Mouse (Mus musculus) mouse trophoblast stem cell (cell line): ENCODE results near the gene Chst8.

Experiments used
- in situ Hi-C, 2 experiments: fragments of 300-500 bp; cut with MseI, MboI; formaldehyde crosslinking; loops; 2 replicates in 1 of 2; 3 replicates in 1 of 2; pipeline ENCODE4 v1.15.1; 2025

Gene Chst8

GRCm38 (mm10) chr7:34812531-34813111, at the start of gene Chst8:
Chst8 (minus strand) TSS chr7:34812711.
- in situ Hi-C loops = no loop called here

GRCm38 (mm10) chr7:34858291-34858690, 45.8 kb upstream of the Chst8 start:
- in situ Hi-C loops = no loop called here

DNA sequence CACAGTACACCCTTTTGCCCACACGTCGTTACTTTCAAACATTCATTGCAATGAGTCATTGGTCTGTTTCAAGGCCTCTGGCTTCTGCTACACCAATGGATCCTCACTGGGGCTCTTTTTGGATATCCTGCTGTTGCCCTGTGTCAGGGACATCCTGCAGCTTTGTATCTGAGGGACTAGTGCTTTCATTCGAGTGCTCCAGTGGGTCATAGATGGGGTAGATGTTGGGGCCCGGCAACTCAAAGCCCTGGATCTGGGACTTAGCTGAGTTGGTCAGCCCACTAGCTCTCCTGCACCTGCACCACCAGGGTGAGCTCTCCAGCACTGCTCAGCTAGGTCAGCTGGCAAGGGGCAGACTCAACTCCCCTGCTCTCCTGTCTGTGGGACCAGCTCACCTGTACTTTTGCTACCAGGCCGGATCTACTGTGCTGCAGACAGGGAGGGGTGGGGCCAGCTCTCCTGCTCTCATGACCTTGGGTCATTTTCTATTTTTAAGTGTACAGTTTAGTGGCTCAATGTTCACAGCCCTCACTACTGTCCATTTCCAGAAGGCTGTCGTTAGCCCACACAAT, 42.4 kb upstream of the Chst8 start:
- in situ Hi-C loops = no loop called here

DNA sequence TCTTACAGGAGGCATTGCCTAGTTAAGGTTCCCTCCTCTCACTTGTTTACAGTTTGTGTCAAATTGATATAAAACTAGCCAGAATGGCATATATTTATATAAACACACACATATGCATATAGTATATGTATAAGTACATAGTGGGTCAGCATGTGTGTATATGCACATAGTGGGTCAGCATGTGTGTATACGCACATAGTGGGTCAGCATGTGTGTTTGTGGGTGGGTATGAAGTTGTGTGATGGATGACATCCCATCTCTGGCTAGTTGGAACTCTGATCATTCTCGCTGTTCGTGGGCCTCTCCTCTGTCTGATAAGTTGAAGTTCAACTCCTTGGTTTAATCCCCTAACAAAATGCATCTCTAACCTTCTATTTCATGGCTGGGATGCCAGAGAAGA, 40.9 kb upstream of the Chst8 start:
- in situ Hi-C loops = no loop called here

DNA sequence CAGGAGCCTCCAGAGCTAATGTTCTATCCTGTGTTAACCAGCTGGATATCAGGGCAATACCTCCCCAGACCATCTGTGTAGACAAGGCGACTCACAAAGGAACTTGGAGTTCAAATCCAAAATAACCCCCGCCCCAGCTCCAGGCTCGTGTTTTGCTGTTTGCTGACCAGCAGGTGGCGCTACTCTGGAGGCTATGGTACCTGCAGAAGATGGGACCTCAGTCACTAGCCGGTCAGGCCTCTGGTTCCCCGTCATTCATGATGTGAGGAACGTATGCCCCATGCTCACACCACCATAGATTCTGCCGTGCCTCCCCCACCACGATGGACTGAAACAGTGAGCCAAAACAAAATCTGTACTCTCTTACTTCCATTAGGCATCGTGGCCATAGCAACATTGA, 37.1 kb upstream of the Chst8 start:
- in situ Hi-C loops = no loop called here

DNA sequence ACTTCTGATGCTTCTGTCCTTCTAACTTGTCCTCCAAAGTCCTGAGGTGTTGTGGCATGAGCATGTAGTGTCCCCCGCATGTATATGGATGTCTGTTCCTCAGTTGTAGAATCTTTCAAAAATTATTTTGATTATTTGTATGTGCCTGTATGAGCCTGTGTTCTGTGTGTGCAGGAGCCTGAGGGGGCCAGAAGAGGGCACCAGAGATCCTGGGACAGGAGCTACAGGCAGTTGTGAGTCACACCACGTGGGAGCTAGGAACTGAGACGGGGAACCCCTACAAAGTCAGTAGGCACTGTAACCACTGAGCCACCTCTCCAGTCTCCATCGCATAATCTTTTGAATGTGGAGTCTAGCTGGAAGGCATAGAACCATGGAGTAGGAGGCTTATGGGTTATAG, 36.3 kb upstream of the Chst8 start:
- in situ Hi-C loops = no loop called here

GRCm38 (mm10) chr7:34847900-34848299, 35.4 kb upstream of the Chst8 start:
- in situ Hi-C loops = no loop called here

GRCm38 (mm10) chr7:34847410-34847809, 34.9 kb upstream of the Chst8 start:
- in situ Hi-C loops = no loop called here

DNA sequence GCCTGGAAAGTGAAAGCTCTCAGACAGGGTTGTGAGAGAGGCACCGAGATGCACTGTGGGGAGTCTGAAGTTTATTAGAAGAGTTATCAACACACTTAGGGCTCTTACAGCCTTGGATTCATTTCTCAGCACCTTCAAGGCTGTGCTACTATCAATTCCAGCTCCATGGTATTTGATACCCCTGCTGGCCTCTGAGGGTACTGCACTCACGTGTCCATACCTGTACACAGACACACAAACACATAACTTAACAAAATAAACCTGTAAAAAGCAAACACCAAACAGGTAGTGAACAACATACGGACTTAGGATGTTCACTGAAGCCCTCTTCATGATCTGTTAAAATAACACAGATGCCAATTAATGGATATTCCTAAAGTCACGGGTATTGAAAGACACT, 26.2 kb upstream of the Chst8 start:
- in situ Hi-C loops = loop anchor here in 1 of 2 experiments (10.0 kb wide), 1 partner anchor 166 kb away; no protein-coding TSS in a partner anchor

- in situ Hi-C loops = loop anchor here in 1 of 2 experiments (10.0 kb wide), 1 partner anchor 167 kb away; no protein-coding TSS in a partner anchor
Measured at GRCm38 (mm10) chr7:34838231-34838630, 25.7 kb upstream of the Chst8 start.

DNA sequence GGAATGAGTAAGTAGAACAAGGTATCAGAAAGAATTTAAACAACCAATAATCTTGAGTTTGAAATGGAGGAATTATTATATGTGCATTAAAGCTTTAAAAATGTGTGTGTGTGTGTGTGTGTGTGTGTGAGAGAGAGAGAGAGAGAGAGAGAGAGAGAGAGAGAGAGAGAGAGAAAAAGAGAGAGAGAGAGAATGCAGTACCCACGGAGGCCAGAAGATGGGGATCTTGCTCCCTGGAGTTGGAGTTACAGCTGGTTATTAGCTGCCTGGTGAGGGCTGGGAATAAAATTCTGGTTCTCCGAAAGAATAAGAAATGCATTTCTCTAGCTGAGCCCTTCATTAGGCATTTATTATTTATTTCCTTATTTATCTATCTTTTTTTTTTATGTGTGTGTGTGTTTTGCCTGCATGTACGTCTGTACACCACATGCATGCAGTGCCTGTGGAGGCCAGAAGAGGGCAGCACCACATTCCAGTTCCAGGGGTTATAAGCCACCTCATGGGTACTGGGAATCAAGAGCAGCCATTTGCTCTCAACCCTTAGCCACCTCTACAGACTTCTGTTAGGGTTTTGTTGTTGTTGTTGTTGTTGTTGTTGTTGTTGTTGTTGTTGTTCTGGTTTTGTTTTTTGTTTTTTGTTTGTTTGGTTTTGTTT, 13.9 kb upstream of the Chst8 start:
- in situ Hi-C loops = loop anchor here in 1 of 2 experiments (10.0 kb wide), 1 partner anchor 178 kb away; no protein-coding TSS in a partner anchor

GRCm38 (mm10) chr7:34821587-34821986, 9.1 kb upstream of the Chst8 start:
- in situ Hi-C loops = loop anchor here in 1 of 2 experiments (10.0 kb wide), 1 partner anchor 183 kb away; no protein-coding TSS in a partner anchor

DNA sequence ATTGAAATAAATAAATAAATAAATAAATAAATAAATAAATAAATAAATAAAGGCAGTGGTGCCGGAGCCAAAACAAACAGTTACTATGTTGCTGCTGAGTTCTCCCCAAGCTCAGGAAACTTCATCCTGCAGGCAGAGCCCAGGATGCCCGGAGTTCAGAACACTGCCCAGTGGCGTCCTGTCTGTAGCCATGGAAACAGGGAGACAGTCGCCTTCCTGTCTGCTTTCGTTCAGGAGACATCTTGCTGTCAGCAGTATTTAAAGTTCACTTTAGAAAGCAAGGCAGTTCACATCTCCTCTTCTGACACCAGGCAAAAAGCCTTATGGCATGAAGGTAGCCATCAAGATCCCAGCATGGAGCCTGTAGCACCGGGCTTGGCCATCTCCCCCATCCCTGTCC, 8.0 kb upstream of the Chst8 start:
- in situ Hi-C loops = loop anchor here in 1 of 2 experiments (10.0 kb wide), 1 partner anchor 184 kb away; no protein-coding TSS in a partner anchor

- in situ Hi-C loops = loop anchor here in 1 of 2 experiments (10.0 kb wide), 1 partner anchor 185 kb away; no protein-coding TSS in a partner anchor
Measured at GRCm38 (mm10) chr7:34819796-34820195, 7.3 kb upstream of the Chst8 start.

GRCm38 (mm10) chr7:34818660-34819059, 6.1 kb upstream of the Chst8 start:
- in situ Hi-C loops = no loop called here

- in situ Hi-C loops = no loop called here
Measured at GRCm38 (mm10) chr7:34816981-34817380, 4.5 kb upstream of the Chst8 start.

- in situ Hi-C loops = no loop called here
Measured at GRCm38 (mm10) chr7:34814801-34815200, 2.3 kb upstream of the Chst8 start.

DNA sequence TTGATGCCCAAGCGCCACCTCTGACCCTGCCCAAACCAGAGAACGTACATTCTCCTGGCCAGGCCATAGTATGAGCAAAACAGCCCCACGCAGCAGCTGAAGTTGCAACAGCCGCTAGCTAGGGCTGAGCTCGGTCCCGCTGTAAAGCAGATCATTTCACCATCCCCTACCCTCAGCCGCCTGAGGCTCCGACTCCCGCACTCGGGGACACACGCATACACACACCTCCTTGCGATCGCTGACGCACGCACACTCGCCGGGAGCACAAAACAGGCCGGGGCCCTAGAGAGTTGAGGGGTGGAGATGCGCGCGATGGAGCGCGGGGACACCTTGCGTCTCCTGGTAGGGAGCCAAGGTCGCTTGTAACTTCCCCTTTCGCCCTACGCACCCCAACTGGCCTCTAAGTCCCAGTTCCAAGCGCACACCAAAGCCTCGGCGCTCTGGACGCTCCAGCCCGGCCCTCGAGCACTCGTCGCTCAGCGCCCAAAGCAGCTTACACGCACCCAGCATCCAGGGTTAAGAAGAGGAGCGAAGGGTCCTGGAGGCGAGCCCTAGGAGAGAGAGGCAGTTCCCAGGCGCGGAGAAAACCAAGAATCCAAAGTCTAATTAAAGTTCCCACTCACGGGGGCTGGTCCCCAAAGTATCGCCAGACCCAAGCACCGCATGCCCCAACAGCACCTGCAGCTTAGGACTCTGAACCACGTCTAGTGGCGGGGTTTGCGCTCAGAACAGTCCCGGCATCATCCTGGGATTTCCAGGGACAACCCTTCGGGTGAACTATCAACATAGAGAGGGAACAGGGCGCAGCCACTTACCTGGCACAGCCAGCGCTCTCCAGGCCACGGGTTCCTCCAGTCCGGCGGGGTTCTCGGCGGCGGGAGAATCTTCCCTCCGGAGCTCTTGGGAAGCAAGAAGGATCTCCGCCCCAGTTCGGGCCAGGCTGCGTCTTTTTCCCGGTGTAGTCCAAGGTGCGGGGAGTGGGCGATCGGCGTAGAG, 682 bp downstream of the Chst8 start:
- in situ Hi-C loops = no loop called here

- in situ Hi-C loops = no loop called here
Measured at GRCm38 (mm10) chr7:34811060-34811459, 1.5 kb downstream of the Chst8 start.

- in situ Hi-C loops = no loop called here
Measured at GRCm38 (mm10) chr7:34806307-34806706, 6.2 kb downstream of the Chst8 start.

- in situ Hi-C loops = no loop called here
Measured at GRCm38 (mm10) chr7:34805691-34806205, 6.8 kb downstream of the Chst8 start.
